Mouse (Mus musculus) ovary, adult 18-20 months (tissue): ENCODE data around the gene Zfp108.
A peak's percentile ranks its signal among the peaks of the same experiment; 100 is the strongest.
"Not testable (repeated sequence)": the region's sequence is repeated elsewhere in the genome, so short reads cannot be mapped to it uniquely, and the experiment has no call there.

ENCODE experiments used
- DNase-seq: peaks from one replicate; pipeline ENCODE4 v3.0.0; 2022; ENCODE audit warnings: low spot score, mixed read lengths

Zfp108 gene

GRCm38 (mm10) chr7:24254633-24255474 is at the start of gene Zfp108:
TSS of gene Zfp108 (plus strand) at chr7:24254794.
- DNase-seq, result peak; percentile 74

GRCm38 (mm10) chr7:24207488-24208261 is 46.9 kb upstream of the Zfp108 start:
- DNase-seq, result peak; percentile 55

GRCm38 (mm10) chr7:24208282-24208886 is 46.2 kb upstream of the Zfp108 start:
- DNase-seq, result no peak

GRCm38 (mm10) chr7:24210296-24210695 is 44.3 kb upstream of the Zfp108 start:
- no peak for DNase-seq

GRCm38 (mm10) chr7:24211343-24211742 is 43.3 kb upstream of the Zfp108 start, which contains the start of gene Zfp111:
TSS of gene Zfp111 (minus strand) at chr7:24211443.
- no peak for DNase-seq

DNA sequence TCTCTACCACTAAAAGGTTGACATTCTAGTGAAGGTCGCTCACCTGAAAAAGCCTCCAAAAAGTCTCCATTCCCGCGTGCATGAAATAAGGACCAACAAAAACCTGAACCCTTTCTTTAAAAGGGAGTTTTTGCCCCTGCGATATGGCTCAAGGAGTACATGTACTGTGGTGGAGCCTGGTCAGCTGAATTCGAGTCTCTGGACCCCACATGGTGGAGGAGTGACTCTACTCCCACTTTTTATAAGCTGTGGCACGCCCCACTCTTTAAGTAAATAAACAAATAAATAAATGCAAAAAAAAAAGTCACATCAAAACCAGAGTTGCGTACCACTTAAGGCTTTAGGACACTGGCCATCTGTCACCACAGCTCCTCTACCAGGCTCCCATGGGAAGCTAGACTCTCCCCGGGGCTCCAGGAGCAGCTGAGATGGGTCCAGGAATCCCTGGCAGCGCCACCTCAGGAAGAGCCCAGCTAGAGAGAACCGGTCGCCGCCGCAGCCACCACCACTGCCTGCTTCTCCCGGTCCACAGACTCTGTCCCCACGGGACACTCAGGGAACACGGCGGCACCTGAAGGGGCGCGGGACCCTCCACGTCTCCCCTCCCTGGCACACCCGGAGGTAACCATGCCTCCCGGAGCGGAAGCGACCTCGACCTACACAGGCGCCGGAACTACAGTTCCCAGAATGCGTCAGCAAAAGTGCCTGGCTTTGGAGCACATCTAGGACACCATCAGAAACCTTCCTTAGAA is 17.4 kb upstream of the Zfp108 start, which contains the start of gene Zfp109:
Gene Zfp109, minus strand, starts transcription at position 521 of the 752 bp plus-strand sequence.
- DNase-seq, result peak; percentile 28

- DNase-seq, result no peak
These were observed 597 bp upstream of the Zfp108 start for GRCm38 (mm10) chr7:24253779-24254615.

DNA sequence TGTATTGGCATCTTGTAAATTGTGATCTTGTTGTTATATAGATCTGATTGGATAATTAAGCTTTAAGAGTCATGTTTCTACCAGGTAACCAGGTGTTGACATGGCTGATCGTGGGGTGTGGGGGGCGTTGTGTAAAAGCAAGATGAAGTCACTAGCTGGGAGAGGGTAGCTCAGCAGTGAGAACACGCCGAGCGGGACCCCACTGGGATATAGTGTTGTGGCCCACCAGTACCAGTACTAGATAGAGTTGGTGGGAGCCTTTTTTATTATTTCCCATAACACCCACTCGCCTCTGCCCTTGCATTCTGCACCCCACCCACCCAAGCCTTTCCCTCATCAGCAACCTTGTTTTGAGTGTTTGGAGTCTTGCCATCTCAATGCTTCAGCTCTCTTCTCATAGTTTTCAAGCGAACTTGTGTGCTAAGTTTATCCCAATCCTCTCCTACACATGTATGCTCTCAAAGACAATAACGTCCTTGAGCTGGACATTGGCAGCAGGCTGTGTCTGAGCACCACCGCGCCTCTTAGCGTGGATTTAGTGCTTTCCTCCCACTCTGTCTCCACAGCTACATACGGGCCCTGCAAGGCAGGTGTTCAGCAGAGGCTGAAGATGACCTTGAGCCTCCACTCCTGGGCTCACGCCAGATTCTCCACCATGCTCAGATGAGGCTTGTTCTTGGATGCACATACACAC is 4.9 kb downstream of the Zfp108 start:
- DNase-seq, result no peak

DNA sequence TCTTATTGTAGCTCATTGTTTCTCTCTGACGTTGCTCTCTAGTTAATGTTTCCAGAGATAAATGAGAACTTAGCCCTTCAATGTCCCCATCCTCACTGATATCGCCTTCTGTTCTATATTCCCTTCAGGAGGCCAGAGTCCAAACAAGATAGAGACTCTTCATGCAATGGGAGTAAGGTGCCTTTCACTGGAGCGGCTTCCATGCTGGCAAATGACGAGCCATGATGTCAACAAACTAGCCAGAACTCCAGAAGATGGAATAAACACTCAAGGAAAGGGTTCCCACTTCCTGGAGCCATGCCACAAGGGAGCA is 5.4 kb downstream of the Zfp108 start:
- no peak for DNase-seq

DNA sequence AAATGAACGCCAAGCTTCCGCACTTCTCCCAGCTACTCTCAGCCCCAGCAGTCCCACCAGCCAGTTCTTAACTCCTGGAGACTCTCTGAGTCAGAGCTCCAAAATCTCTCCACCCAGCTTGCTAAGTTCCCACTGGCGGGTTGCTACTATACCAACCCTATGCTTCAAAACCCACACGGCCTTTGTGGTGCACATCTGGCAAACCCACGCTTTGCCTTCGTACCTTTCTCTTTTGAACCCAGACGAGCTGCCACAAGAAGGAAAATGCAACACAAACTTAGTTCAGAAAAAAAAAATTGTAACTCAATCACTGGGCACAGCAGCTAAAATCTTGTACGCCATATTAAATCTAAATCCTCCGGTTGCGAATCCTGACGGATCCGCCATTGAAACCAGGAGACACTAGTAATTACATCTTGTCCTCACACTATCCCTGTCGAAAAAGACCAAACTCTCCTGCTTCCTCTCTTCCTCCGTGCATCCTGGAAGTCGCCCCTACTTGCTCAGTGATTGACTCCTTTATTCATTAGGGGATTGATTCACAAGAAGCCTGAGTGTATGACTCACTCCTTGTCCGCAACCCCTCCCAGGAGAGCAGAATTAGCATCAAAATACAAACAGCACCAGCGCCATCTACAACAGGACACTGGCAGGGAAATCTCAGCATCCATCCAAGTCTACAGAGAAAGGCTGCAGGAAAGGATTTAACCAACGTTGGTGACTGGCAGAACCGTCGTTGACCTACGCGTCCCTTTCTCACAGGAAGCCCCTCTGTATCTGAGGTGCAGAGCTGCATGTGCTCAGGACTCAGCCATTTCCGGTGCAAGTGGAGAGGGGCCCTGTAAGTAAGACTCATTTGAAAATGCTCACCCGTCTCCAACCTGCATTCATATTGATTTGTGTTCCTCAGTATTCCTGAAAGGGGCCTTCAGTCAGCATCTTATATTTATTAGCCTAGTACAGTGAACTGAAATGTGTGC is 13.9 kb downstream of the Zfp108 start:
- no peak for DNase-seq

- DNase-seq, result no peak
These were observed 14.7 kb downstream of the Zfp108 start for GRCm38 (mm10) chr7:24269256-24269655.

- DNase-seq, result no peak
These were observed 15.2 kb downstream of the Zfp108 start for GRCm38 (mm10) chr7:24269667-24270287.

GRCm38 (mm10) chr7:24270288-24270672 is 15.7 kb downstream of the Zfp108 start, which contains the start of gene Zfp93:
TSS of gene Zfp93 (plus strand) at chr7:24270420.
- peak; percentile 74 for DNase-seq

- no peak for DNase-seq
These were observed 16.6 kb downstream of the Zfp108 start for GRCm38 (mm10) chr7:24271191-24271590.

- no peak for DNase-seq
These were observed 19.9 kb downstream of the Zfp108 start for GRCm38 (mm10) chr7:24274456-24274855.

GRCm38 (mm10) chr7:24278771-24279170 is 24.2 kb downstream of the Zfp108 start:
- DNase-seq, result not testable (repeated sequence)

GRCm38 (mm10) chr7:24280031-24280857 is 25.6 kb downstream of the Zfp108 start:
- no peak for DNase-seq

DNA sequence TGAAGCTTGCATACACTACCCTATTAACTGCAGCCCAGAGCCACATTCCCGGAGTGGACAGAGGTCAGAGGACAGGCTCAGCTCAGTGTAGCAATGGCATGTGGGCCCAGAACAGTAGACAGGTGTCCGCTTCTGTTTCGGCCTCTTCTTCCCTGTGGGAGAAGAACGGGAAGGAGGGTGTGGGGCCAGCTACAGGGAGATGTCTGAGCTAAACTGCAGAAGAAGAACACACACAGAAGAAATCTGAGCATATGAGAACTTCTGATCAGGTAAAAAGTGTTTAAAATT is 26.2 kb downstream of the Zfp108 start:
- DNase-seq, result no peak
